Mouse (Mus musculus) embryonic facial prominence, embryonic 10.5 days (tissue): ENCODE results near the gene Cfap161. TPM values are rescaled to one million over a fixed set of nuclear protein-coding genes. Genes with fewer than 3 reads are reported as not detected.
A peak's percentile ranks its signal among the peaks of the same experiment; 100 is the strongest.

Experiments
- DNase-seq: peaks from one replicate; pipeline ENCODE4 v3.0.0-alpha.2; 2017; ENCODE audit warnings: low spot score
- H3K27ac ChIP-seq: fragments of 300-500 bp; sonication (generic); replicated peaks from 2 replicates; pipeline ENCODE4 v1.5.1; 2016; ENCODE audit warnings: mild to moderate bottlenecking
- H3K27me3 ChIP-seq: fragments of 300-500 bp; sonication (generic); replicated peaks from 2 replicates; pipeline ENCODE4 v1.6.1; 2016; ENCODE audit warnings: low read depth, mild to moderate bottlenecking; ENCODE audit not compliant: poor library complexity, severe bottlenecking
- H3K36me3 ChIP-seq: fragments of 300-500 bp; sonication (generic); replicated peaks from 2 replicates; pipeline ENCODE4 v1.6.1; 2016; ENCODE audit warnings: mild to moderate bottlenecking, moderate library complexity
- H3K4me1 ChIP-seq: fragments of 300-500 bp; sonication (generic); 2 replicates; pipeline ENCODE4 v1.6.1; 2016
- H3K4me3 ChIP-seq: fragments of 300-500 bp; sonication (generic); 2 replicates; pipeline ENCODE4 v1.5.1; 2016; ENCODE audit warnings: mild to moderate bottlenecking, moderate library complexity
- H3K9me3 ChIP-seq: fragments of 300-500 bp; sonication (generic); 2 replicates; pipeline ENCODE4 v1.6.1; 2016; ENCODE audit warnings: mild to moderate bottlenecking
- WGBS: fragments of 180-500 bp; shearing (Covaris S2); methylation state at CpG from one replicate; pipeline ENCODE4 v1.1.7; 2016; 5-methylcytosine and 5-hydroxymethylcytosine counted together
- polyA plus RNA-seq: library from polyadenylated mRNA; unstranded; fragments of >200 nt; fragmentation: Nextera tagmentation; extraction: Ambion mirVana; gene quantifications from 2 replicates; pipeline ENCODE4 v1.2.1, GENCODE M21; 2016

Gene Cfap161
- polyA plus RNA-seq, 1 experiment from 2014 or later: 0.15 TPM

DNA sequence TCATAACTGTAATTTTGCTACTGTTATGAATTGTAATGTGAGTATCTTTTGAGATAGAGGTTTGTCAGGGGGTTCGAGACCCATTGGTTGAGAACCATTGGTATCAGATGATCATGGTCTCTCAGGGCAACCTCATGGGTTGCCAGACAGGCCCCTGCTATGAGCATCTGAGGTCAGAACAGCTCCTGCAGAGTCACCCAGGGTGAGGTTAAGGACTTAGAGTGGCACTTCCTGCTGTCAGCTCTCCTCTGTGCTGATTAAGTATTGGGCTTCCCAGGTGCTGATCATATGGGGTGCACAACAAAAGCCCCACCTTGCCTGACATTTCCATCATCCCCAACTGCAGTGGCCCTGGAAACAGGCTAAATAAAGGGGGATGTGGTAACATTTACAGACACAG is 46.3 kb downstream of the Cfap161 start:
- no peaks in the 10 kb centered on the region for H3K9me3 ChIP-seq
- H3K4me3 ChIP-seq: no peak overlapping the region
- WGBS: 78% methylated on average over 1 of the region's 1 CpGs
- 0 out of 2 replicates have a peak, but pooled peaks cover 4% of the 10 kb centered on the region for H3K27me3 ChIP-seq
- no peak for DNase-seq
- peaks cover 26% of the 10 kb centered on the region for H3K4me1 ChIP-seq
- no peak overlapping the region for H3K27ac ChIP-seq
- H3K36me3 ChIP-seq: no peaks in the 10 kb centered on the region

DNA sequence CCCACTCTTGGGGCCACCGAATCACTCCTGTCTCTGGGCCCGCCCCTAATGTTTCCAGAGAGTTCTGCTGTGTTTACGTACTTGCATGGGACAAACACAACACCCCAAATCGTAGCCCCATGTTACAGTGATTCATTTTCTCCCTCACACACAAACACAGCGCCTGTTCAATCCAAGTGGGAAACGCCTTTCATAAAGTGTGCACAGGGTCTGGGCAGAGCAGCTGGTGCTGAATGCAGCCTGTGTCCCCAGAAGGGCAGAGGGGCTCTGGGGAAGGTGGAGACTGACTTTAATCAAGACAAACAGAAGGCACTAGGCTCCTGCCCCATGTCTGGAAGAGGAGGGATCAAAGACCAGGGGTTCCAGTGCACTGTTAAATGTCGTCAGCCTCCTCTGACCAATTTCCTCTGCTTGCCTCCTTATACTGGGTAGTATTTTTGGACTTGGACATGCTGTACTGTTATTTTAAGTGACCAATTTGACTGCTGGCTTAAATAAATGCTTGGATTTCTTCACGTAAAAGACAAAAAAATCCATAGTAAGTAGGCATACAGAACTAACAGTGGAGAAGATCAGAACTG is 48.5 kb downstream of the Cfap161 start:
- Histone ChIP-seq H3K36me3 (no peaks in the 10 kb centered on the region), H3K27me3 (0 out of 2 replicates have a peak, but pooled peaks cover 4% of the 10 kb centered on the region), H3K4me3 (no peak overlapping the region), H3K9me3 (no peaks in the 10 kb centered on the region), H3K4me1 (peaks cover 26% of the 10 kb centered on the region), H3K27ac (peak overlapping the region; percentile 44; the same call in 1 of the 2 replicates)
- WGBS: 64% methylated on average over 8 of the region's 8 CpGs
- DNase-seq: no peak

DNA sequence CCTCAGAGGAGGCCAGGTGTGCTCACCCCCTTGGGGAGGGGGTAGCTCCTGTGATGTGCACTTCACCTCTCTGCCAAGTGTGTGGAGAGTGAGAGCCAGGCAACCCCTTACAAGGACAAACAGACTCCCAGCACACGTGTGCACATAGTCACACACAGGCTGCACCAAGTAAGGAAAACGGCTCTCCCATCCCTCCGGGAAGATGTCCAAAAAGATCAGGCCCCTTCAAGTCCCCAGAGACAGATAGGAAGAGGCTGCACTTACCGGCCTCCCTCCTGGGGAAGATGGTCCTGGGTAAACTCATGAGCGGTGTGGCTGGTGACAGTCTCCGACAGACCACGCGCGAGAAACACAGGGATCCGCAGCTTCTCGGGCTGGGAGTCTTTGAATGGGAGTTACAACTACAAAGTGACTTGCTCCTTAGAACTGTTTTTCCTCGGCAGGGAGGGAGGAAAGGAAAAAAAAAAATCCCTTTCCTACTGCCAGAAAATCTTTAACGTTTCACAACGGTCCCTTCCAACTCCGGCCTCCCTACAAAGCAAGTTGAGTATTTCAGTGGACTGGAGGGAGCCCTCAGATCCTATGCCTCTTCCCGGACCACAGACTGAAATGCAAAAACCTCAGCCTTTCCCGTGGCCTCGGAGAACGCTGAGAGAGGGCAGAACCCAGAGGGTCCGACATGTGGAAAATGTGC is 49.1 kb downstream of the Cfap161 start, which contains the start of gene Il16:
Gene Il16 (minus strand): TSS at position 314 of the 694 bp plus-strand sequence.
- Histone ChIP-seq H3K4me1 (peaks cover 26% of the 10 kb centered on the region), H3K27ac (peak within 1 kb of the TSS; percentile 44)
- 51% methylated on average over 20 of the region's 20 CpGs for WGBS

DNA sequence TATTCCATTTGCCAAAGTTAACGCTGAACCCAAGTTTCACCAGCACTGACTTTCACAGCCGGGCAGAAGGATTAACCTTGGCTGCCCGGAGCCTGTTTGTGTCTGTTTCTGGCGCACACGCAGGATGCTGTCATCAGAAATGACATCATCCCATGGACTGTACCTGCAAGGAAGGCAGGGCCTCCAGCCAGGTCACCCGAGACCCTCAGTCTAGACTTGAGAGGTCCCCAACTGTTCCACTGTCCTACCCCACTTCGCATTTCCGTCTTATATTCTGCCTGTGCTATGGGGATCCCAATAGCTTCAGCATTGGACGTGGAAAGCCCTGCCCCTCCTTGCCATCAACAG is 49.6 kb downstream of the Cfap161 start:
- H3K27me3 ChIP-seq: peaks cover 8% of the 10 kb centered on the region; the same call in 1 of the 2 replicates
- H3K27ac ChIP-seq: peak overlapping the region; percentile 16; the same call in 1 of the 2 replicates
- WGBS: 76% methylated on average over 9 of the region's 9 CpGs
- H3K9me3 ChIP-seq: no peaks in the 10 kb centered on the region
- no peaks in the 10 kb centered on the region for H3K36me3 ChIP-seq
- no peak overlapping the region for H3K4me3 ChIP-seq
- DNase-seq: no peak
- peaks cover 30% of the 10 kb centered on the region for H3K4me1 ChIP-seq

More for the DNA sequence above, 49.1 kb downstream of the Cfap161 start, which contains the start of gene Il16:
- DNase-seq: no peak
- no peak within 1 kb of the TSS for H3K4me3 ChIP-seq
- H3K9me3 ChIP-seq: no peaks in the 10 kb centered on the region
- no peaks in the 10 kb centered on the region for H3K36me3 ChIP-seq
- H3K27me3 ChIP-seq: peaks cover 8% of the 10 kb centered on the region; the same call in 1 of the 2 replicates

DNA sequence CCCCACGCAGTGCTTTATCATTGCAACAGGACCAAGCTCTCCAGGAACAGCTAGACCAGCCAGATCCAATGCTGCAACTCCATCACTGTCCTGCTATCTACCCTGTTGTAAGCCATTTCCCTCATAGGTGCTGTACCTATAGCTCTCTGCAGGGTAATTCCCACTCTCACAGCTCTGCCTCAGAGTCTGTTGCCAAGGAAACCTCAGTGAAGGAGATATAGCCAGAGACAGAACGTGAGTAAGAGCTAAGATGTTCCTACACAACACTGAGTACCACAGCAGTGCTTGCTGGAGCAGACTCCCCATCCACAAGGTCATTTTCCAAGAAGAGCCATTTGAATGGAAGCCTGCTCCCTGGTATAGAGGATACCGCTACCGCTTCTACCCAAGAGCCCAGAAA is 50.4 kb downstream of the Cfap161 start:
- H3K4me3 ChIP-seq: no peak overlapping the region
- peaks cover 38% of the 10 kb centered on the region for H3K4me1 ChIP-seq
- H3K9me3 ChIP-seq: no peaks in the 10 kb centered on the region
- WGBS: 86% methylated on average over 4 of the region's 4 CpGs
- H3K27ac ChIP-seq: no peak overlapping the region
- peaks cover 8% of the 10 kb centered on the region; the same call in 1 of the 2 replicates for H3K27me3 ChIP-seq
- DNase-seq: no peak
- no peaks in the 10 kb centered on the region for H3K36me3 ChIP-seq

DNA sequence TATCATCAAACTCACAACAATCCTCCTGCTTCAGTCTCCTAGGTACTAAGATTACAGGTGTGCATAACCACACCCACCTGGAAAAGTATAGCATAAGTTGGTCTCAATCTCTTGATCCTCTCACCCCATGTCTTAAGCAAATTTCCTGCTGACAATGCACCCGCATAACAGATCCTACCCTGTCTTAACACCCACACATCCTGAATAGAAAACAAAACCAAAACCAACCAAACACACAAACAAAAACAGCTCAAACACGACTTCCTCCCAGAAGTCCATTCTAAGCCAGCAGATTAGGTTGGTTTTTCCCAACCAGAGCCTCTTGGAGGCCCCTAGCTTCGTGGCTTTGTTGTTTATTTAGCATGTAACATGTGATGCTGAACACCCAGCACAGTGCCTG is 52.0 kb downstream of the Cfap161 start:
- DNase-seq: no peak
- Histone ChIP-seq H3K9me3 (no peaks in the 10 kb centered on the region), H3K27ac (no peak overlapping the region), H3K4me3 (no peak overlapping the region), H3K36me3 (no peaks in the 10 kb centered on the region), H3K4me1 (peaks cover 54% of the 10 kb centered on the region), H3K27me3 (peaks cover 8% of the 10 kb centered on the region; the same call in 1 of the 2 replicates)
- 59% methylated on average over 3 of the region's 3 CpGs for WGBS

DNA sequence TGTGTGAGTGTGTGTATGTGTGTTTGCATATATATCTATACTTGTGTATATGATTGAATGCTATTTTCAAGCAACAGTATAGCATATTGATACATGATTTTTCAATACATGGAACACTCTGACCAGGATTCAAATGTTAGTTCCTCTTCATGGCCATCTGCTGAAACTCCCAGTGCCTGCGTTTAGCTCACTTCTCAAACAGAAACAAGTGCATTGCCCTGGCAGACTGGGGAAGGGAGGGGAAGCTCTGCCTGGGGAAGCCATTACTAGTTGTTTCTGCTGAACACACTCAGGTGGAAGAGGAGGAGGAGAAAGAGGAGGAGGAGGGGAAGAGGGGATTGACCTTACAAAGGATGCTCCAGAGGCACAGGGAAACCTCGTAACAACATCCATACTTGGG is 52.7 kb downstream of the Cfap161 start:
- WGBS: 79% methylated on average over 2 of the region's 2 CpGs
- peaks cover 60% of the 10 kb centered on the region for H3K4me1 ChIP-seq
- no peaks in the 10 kb centered on the region for H3K9me3 ChIP-seq
- no peak overlapping the region for H3K4me3 ChIP-seq
- peaks cover 8% of the 10 kb centered on the region; the same call in 1 of the 2 replicates for H3K27me3 ChIP-seq
- DNase-seq: no peak
- no peak overlapping the region for H3K27ac ChIP-seq
- H3K36me3 ChIP-seq: no peaks in the 10 kb centered on the region

DNA sequence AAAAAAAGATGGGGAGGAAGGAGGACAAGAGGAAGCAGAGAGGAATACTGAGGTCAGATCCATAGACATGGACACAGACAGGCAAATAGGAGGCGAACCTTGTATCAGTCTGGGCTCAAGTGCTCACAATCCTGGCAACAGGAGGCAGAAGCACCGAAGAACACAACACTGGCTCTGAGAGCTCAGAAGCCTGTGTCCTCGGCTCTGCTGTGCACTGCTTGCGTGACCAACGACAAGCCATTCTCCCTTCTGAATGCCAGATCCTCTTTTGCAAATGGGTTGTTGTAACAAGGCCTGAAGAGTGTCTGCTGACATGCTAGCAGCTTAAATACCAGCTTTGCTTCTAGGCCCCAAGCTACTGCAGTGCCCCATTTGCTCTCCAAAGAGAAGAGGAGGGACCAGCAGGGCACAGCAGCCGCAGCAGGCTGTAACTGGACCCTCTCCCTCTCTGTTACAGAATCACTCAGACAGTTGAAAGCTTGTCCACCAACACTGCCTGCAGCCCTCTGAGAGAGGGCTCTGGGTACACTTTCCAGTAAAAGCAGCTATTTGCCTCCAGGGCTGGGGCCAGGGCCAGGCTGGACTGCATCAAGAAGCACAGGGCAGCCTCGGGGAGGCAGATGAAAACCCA is 54.9 kb downstream of the Cfap161 start:
- Histone ChIP-seq H3K27ac (peak overlapping the region; percentile 69), H3K9me3 (no peaks in the 10 kb centered on the region), H3K4me1 (peaks cover 45% of the 10 kb centered on the region), H3K4me3 (0 out of 2 replicates have a peak overlapping the region, but pooled peaks have one; percentile 0), H3K36me3 (no peaks in the 10 kb centered on the region), H3K27me3 (peaks cover 3% of the 10 kb centered on the region; the same call in 1 of the 2 replicates)
- peak; percentile 51 for DNase-seq
- 42% methylated on average over 7 of the region's 7 CpGs for WGBS

DNA sequence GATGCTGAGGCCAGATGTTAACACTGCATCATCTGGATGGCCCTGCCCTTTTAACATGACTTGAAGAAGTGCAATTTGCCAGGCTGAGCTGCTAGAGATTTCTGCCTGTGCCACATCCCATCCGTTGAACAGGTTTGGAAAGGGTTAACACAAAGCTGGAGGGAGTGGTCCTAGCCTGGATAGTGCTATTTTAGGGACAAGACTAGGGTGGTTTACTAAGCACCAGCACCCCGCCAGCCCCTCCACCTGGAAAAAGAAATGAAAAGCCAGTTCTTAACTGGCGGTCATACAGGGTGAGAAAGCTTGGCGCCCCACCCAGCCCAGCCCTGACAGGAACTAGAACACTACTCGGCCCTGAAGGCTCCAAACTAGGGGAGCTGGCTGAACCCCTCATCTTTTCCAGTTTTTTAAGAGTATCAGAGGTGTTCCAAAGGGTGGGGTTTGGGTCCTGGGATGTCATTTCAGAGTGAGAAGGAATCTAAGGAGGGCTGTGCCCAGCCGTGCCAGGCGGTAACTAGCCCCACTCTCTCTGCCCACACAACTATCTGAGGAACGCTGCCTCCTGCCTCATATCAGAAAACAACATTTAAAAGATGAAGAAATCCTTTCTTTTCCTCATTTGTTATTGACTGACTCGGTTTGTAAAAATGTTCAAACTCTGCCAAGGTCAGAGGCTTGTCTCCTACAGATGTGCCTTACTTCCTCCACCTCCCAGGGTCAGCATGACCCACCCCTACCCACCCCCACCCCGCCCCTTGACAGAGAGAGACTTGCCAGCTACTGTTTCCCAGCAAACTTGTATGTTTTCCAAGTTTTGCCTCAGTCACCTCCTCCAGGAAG is 55.8 kb downstream of the Cfap161 start:
- Histone ChIP-seq H3K9me3 (no peaks in the 10 kb centered on the region), H3K27me3 (peaks cover 3% of the 10 kb centered on the region; the same call in 1 of the 2 replicates), H3K4me1 (peaks cover 42% of the 10 kb centered on the region), H3K4me3 (no peak overlapping the region), H3K27ac (peak overlapping the region; percentile 37; the same call in 1 of the 2 replicates), H3K36me3 (no peaks in the 10 kb centered on the region)
- DNase-seq: no peak
- 74% methylated on average over 10 of the region's 10 CpGs for WGBS

DNA sequence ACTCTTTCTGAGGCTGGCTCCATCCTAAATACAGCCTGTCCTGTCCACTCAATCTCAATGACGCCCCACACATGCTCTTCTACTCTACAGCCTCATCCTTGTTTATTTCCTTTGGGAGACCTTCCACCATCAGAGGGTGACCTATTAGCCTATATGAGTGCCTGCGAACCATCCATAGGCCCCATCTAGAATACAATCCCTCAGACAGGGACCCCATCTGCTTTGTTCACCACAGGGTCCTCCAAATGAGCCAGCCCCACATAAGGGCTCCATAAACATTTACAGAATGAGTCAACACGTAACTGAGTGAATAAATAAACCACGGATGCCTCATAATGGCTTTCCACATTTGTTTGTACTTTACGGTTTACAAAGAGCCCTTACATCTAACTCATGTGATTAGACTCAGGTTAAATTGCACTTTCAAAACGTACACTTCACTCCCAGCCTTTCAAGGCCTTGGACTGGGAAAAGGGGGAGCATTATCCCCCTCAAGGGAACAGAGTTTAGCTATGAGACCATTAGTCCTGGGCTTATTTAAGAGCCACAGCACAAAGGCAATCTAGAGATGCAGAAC is 56.7 kb downstream of the Cfap161 start:
- DNase-seq: no peak
- H3K4me1 ChIP-seq: peaks cover 42% of the 10 kb centered on the region
- H3K27ac ChIP-seq: peak overlapping the region; percentile 37; the same call in 1 of the 2 replicates
- 61% methylated on average over 6 of the region's 6 CpGs for WGBS
- no peaks in the 10 kb centered on the region for H3K9me3 ChIP-seq
- no peak overlapping the region for H3K4me3 ChIP-seq
- H3K36me3 ChIP-seq: no peaks in the 10 kb centered on the region
- peaks cover 3% of the 10 kb centered on the region; the same call in 1 of the 2 replicates for H3K27me3 ChIP-seq

DNA sequence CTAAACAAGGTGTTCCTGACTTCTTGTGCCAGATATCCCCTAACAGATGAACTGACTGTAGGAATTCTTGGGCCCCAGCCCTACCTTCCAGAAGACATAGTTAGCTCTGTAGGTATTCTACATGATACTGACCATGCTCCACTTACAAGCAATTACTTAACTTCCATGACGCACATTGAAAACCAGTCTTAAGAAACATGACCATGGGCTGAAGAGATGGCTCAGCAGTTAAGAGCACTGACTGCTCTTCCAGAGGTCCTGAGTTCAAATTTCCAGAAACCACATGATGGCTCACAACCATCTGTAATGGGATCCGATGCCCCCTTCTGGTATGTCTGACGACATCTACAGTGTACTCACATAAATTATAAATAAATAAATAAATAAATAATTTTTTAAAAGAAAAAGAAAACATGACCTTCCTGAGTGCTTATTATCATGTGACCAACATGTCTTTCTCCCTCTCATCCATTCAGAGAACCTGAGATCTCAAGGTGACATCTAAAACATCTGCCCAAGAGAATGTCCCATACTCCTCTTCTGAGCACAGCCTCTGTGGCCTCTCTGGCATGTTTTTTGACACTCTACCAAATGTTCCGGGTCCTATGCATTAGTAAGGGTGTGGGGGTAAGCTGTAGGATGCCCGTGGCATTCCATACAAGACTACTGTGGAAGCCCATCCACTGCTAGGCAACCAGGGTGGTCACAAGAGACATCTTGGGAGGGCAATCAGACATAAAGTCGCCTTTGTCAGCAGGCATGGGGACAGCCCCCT is 58.2 kb downstream of the Cfap161 start:
- Histone ChIP-seq H3K4me1 (peaks cover 42% of the 10 kb centered on the region), H3K36me3 (no peaks in the 10 kb centered on the region), H3K27me3 (peaks cover 3% of the 10 kb centered on the region; the same call in 1 of the 2 replicates), H3K9me3 (no peaks in the 10 kb centered on the region), H3K27ac (no peak overlapping the region), H3K4me3 (no peak overlapping the region)
- WGBS: 78% methylated on average over 6 of the region's 6 CpGs
- no peak for DNase-seq
